Mouse (Mus musculus): ENCODE results near the gene Gpn2. TPM values are rescaled to one million over a fixed set of nuclear protein-coding genes. Genes with fewer than 3 reads are reported as not detected.

Gene Gpn2
- total and polyA plus RNA-seq, 2 experiments from 2014 or later = 16.8 to 18.5 TPM

DNA sequence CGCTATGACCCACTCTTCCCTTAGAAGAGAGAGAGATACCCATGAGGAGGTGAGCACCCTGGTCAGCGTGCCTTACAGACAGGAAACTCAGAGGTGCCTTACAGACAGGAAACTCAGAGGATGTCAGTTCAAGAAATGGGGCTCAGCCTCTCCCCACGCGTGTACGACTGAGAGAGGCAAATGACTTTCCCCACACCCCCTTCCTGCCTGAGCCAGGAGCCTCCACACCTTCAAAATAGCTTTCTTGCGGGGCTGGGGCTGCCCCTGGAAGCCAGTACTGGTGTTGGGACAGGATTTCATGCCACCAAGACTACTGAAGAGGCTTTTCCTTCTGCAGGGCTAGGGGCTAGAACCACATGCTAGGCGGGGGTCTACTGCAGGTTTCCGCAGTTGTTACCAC is 36.5 kb downstream of the Gpn2 start:
- 90% methylated on average over 8 of the region's 8 CpGs for WGBS
- Histone ChIP-seq H3K27ac (ENCODE audit: low read depth, low read length) (no peak overlapping the region), H3K4me1 (ENCODE audit: insufficient read depth) (no peaks in the 10 kb centered on the region), H3K4me3 (ENCODE audit: low read depth, low read length) (no peak overlapping the region), H3K27me3 (ENCODE audit: insufficient read depth, low read length) (no peaks in the 10 kb centered on the region), H3K36me3 (ENCODE audit: insufficient read depth) (peaks cover 30% of the 10 kb centered on the region), H3K9ac (no peak overlapping the region), H3K4me2 (ENCODE audit: low read depth) (no peak overlapping the region), H3K9me3 (ENCODE audit: low read length) (no peaks in the 10 kb centered on the region)
- no peak for DNase-seq
- no peak for TF ChIP-seq CTCF (IDR thresholded peaks at IDR 0.05; ENCODE audit: low read depth)
- no peak for ATAC-seq

DNA sequence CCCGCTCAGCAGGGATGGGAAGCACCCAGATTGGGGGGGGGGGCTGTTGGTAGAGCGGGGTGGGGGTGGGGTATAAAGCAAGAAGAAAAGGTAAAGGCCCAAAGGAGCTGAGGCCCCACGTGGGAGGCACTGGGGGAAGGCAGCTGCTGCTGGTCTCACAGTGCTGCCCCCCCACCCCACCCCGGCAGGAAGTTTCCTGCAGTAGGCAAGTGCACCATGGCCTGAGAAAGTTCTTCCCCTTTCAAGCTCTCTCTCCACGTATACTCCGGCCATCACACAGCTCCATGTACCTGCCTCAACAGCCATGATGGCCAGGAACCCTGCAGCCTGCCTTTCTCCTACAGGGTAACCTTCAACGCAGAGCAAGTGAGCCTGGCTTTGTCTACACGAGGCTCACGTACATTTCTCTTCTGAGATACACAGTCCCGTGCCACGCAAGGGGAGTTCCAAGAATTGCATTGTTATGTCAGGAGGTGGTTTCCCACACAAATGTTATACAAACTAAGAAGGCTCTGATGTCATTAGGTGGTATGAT is 38.1 kb downstream of the Gpn2 start:
- DNase-seq (no peak), ATAC-seq (no peak)
- H3K4me2 ChIP-seq (ENCODE audit: low read depth) = no peak overlapping the region
- no peaks in the 10 kb centered on the region for H3K4me1 ChIP-seq (ENCODE audit: insufficient read depth)
- H3K27me3 ChIP-seq (ENCODE audit: insufficient read depth, low read length) = no peaks in the 10 kb centered on the region
- H3K36me3 ChIP-seq (ENCODE audit: insufficient read depth) = peaks cover 40% of the 10 kb centered on the region
- H3K27ac ChIP-seq (ENCODE audit: low read depth, low read length) = no peak overlapping the region
- no peak overlapping the region for H3K9ac ChIP-seq
- TF ChIP-seq CTCF (IDR thresholded peaks at IDR 0.05; ENCODE audit: low read depth) = no peak
- WGBS = 85% methylated on average over 10 of the region's 11 CpGs
- H3K9me3 ChIP-seq (ENCODE audit: low read length) = no peaks in the 10 kb centered on the region
- no peak overlapping the region for H3K4me3 ChIP-seq (ENCODE audit: low read depth, low read length)

DNA sequence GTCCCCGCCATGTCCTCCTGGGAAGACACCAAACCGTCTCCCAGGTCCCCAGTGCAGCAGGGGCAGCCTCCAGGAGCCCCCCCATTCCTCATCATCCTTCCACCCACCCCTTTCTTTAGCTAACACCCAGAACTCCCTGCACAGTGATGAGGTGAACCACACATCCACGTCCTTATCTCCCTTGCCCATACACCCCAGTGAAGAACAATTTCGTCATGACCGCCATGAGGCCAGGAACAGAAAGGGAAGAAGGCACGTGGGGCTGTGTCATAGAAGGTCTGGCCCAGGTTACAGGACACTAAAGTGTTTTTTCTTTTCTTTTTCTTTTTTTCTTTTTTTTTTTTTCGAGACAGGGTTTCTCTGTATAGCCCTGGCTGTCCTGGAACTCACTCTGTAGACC is 40.7 kb downstream of the Gpn2 start:
- no peak overlapping the region for H3K9ac ChIP-seq
- WGBS = 88% methylated on average over 7 of the region's 7 CpGs
- no peak overlapping the region for H3K4me2 ChIP-seq (ENCODE audit: low read depth)
- ATAC-seq (no peak), DNase-seq (no peak)
- H3K4me3 ChIP-seq (ENCODE audit: low read depth, low read length) = no peak overlapping the region
- no peak for TF ChIP-seq CTCF (IDR thresholded peaks at IDR 0.05; ENCODE audit: low read depth)
- H3K36me3 ChIP-seq (ENCODE audit: insufficient read depth) = peaks cover 37% of the 10 kb centered on the region
- no peaks in the 10 kb centered on the region for H3K9me3 ChIP-seq (ENCODE audit: low read length)
- no peaks in the 10 kb centered on the region for H3K27me3 ChIP-seq (ENCODE audit: insufficient read depth, low read length)
- no peaks in the 10 kb centered on the region for H3K4me1 ChIP-seq (ENCODE audit: insufficient read depth)
- no peak overlapping the region for H3K27ac ChIP-seq (ENCODE audit: low read depth, low read length)

DNA sequence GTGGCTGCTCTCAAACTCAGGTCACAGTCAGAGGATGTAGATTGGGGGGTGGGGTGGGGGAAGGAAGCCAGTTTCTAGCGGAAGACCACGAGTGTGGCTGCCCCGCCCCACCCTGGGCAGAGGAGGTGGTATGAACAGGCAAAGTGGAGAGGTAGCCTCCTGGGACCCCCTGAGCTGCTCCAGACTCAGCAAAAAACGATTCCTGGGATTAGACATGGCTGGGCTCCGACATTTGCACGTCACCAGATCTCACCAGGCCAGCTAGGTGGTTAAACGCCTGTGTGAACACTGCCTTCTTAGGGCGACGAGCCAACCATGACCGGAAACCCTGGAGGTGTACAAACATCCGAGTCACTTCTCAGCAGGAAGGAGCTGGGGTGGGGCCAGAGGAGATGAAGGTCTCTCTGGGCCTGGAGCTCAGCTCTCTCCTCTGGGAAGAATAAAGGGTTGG is 41.5 kb downstream of the Gpn2 start:
- no peak for TF ChIP-seq CTCF (IDR thresholded peaks at IDR 0.05; ENCODE audit: low read depth)
- H3K9me3 ChIP-seq (ENCODE audit: low read length) = no peaks in the 10 kb centered on the region
- H3K4me2 ChIP-seq (ENCODE audit: low read depth) = no peak overlapping the region
- peaks cover 37% of the 10 kb centered on the region for H3K36me3 ChIP-seq (ENCODE audit: insufficient read depth)
- H3K27me3 ChIP-seq (ENCODE audit: insufficient read depth, low read length) = no peaks in the 10 kb centered on the region
- no peaks in the 10 kb centered on the region for H3K4me1 ChIP-seq (ENCODE audit: insufficient read depth)
- no peak overlapping the region for H3K9ac ChIP-seq
- no peak for DNase-seq
- no peak for ATAC-seq
- no peak overlapping the region for H3K27ac ChIP-seq (ENCODE audit: low read depth, low read length)
- no peak overlapping the region for H3K4me3 ChIP-seq (ENCODE audit: low read depth, low read length)
- WGBS = 63% methylated on average over 11 of the region's 11 CpGs

DNA sequence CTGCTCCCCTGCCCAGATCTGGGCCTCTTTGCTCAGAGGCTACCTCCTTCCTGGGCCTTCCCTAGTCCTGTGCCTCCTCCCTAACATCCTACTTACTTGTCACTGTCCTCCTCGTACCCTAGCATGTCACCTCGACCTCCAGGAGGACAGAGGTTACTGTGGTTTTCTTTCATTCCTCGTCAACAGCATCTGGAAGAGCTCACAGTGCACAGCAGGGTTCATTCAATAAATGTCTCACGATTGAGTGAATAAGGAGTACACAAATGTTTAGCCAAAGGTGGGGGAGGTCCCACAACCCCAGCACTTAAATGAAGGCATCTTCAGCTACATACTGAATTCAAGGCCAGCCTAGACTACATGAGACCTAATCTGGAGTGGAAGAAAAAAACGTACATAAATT is 42.1 kb downstream of the Gpn2 start:
- Histone ChIP-seq H3K9me3 (ENCODE audit: low read length) (no peaks in the 10 kb centered on the region), H3K4me3 (ENCODE audit: low read depth, low read length) (no peak overlapping the region), H3K4me1 (ENCODE audit: insufficient read depth) (no peaks in the 10 kb centered on the region), H3K36me3 (ENCODE audit: insufficient read depth) (peaks cover 33% of the 10 kb centered on the region), H3K27me3 (ENCODE audit: insufficient read depth, low read length) (no peaks in the 10 kb centered on the region), H3K9ac (no peak overlapping the region), H3K4me2 (ENCODE audit: low read depth) (no peak overlapping the region), H3K27ac (ENCODE audit: low read depth, low read length) (no peak overlapping the region)
- no peak for ATAC-seq
- no peak for TF ChIP-seq CTCF (IDR thresholded peaks at IDR 0.05; ENCODE audit: low read depth)
- WGBS = 59% methylated on average over 5 of the region's 5 CpGs
- no peak for DNase-seq

DNA sequence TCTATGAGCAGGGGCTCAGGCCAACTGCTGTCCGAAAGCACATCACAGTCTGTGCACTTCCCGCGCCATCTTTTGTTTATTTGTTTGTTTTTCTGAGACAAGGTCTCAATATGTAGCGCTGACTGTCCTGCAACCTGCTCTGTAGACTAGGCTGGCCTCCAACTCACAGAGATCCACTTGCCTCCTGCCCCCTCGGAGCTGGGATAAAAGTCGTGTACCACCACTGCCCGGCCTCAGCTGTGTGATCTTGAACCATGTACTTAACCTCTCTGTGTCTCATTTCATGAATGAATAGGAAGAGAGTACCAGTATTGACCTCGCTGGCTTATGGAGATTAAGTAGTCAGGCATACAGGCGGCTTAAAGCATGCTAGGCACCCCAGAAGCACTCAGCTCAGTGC is 42.5 kb downstream of the Gpn2 start:
- Histone ChIP-seq H3K4me2 (ENCODE audit: low read depth) (no peak overlapping the region), H3K27ac (ENCODE audit: low read depth, low read length) (no peak overlapping the region), H3K9me3 (ENCODE audit: low read length) (no peaks in the 10 kb centered on the region), H3K36me3 (ENCODE audit: insufficient read depth) (peaks cover 30% of the 10 kb centered on the region), H3K4me3 (ENCODE audit: low read depth, low read length) (no peak overlapping the region), H3K9ac (no peak overlapping the region), H3K4me1 (ENCODE audit: insufficient read depth) (no peaks in the 10 kb centered on the region), H3K27me3 (ENCODE audit: insufficient read depth, low read length) (no peaks in the 10 kb centered on the region)
- 88% methylated on average over 9 of the region's 9 CpGs for WGBS
- DNase-seq (no peak), ATAC-seq (no peak)
- no peak for TF ChIP-seq CTCF (IDR thresholded peaks at IDR 0.05; ENCODE audit: low read depth)

DNA sequence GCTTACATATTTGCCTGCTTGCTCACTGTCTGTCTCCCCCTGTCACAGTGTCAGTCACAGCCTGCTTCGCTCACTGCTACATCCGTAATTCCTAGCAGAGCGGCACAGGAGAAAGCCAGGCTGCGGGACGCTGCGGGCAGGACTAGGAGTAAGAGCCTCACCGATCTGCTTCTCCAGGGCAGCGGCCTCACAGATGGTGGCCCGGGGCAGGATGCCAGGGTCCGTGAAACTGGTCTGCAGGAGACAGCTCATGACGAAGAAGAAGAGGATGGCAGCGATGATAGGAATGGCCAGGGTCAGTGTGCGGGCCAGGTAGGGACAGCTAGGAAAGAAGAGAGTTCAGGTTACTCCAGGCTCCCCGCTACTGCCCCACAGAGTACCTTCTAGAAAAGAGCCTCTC is 42.9 kb downstream of the Gpn2 start:
- DNase-seq (no peak), ATAC-seq (no peak)
- no peak overlapping the region for H3K27ac ChIP-seq (ENCODE audit: low read depth, low read length)

More for the DNA sequence above, 42.9 kb downstream of the Gpn2 start:
- 91% methylated on average over 14 of the region's 14 CpGs for WGBS
- Histone ChIP-seq H3K4me1 (ENCODE audit: insufficient read depth) (0 out of 2 replicates have a peak, but pooled peaks cover 2% of the 10 kb centered on the region), H3K9ac (no peak overlapping the region), H3K36me3 (ENCODE audit: insufficient read depth) (peaks cover 30% of the 10 kb centered on the region), H3K27me3 (ENCODE audit: insufficient read depth, low read length) (no peaks in the 10 kb centered on the region), H3K9me3 (ENCODE audit: low read length) (no peaks in the 10 kb centered on the region), H3K4me2 (ENCODE audit: low read depth) (no peak overlapping the region), H3K4me3 (ENCODE audit: low read depth, low read length) (no peak overlapping the region)
- no peak for TF ChIP-seq CTCF (IDR thresholded peaks at IDR 0.05; ENCODE audit: low read depth)

Measured in forebrain, postnatal 0 days (tissue).